Mouse (Mus musculus) embryo, embryonic 10 days (tissue): ENCODE data around the gene Hnrnpr.

ENCODE experiments used
- DNase-seq: peaks from one replicate; pipeline ENCODE4 v3.0.0-alpha.2; 2015; ENCODE audit warnings: low spot score

The Hnrnpr gene

DNA sequence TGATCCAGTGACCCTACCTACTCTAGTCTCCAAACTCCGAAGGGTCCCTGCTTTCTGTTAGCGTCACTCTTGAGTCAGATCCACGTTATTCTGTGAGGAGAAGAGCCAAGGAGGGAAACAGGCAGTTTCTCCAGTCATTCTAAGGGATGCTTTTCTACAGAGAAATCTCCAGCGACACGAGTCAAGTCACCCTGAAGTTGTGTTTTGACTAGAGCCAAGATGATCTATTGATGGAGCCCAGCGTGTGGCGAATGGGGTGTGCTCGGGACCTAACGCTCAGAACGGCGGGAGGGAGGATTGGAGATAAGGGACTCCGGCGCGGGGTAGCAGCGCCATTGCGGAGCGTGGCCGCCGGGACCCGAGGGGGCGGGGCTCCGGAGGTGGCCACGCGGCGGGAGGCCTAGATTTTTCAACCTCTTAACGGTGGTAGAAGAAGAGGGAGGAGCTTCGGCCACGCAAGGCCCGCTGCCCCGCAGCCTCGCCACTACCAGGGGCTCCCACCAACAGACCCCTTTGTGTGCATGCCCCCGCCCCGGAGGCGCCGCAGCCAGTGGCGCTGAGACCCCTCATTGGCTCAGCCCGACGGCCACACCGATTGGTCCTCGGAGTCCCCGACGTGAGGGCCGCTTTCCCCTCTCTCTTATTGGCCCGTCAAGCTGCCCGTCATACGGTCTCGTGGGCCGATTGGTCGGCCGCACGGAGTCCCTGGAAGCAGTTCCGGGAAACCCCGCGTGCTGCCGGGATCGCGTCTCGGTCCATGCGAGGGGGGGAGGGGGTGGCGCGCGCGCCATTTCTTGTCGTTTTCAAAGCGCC lies at the start of gene Hnrnpr:
Gene Hnrnpr, plus strand, starts transcription at position 714 of the 813 bp plus-strand sequence.
- peak; percentile 99 for DNase-seq

DNA sequence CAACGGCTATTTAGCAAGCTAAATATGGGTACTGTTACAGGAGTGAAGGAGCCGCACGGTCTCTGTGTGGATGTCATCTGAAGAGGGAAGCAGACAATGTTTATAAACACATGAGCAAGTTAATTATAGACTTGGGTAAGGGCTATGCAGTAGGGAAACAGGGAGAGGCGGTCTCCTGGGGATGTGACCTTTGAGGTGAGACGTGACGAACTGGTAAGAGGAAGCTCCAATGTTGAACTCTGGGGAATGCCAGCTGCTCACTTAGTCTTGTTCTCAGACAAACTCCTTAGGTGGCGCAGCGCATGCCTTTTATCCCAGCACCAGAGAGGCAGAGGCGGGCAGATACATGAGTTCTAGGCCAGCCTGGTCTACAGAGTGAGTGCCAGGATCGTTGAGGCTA lies 48.8 kb upstream of the Hnrnpr start:
- no peak for DNase-seq

DNA sequence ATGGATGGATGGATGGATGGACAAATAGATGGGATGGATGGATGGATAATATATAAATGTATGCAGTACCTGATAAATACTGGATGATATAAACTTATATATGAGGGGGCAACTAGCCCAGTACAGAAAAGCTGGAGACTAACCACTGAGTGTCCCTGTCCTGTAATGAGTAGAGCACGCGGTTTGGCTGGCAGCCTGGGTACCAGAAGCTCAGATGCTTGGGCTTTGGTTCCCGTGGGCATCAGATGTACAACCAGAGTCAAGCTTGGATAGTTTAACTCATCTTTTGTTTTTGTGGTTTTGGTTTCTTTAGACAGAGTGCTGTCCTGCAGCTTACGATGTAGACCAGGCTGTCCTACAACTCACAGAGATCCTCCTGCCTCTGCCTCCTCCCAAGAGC lies 47.2 kb upstream of the Hnrnpr start:
- DNase-seq = no peak

DNA sequence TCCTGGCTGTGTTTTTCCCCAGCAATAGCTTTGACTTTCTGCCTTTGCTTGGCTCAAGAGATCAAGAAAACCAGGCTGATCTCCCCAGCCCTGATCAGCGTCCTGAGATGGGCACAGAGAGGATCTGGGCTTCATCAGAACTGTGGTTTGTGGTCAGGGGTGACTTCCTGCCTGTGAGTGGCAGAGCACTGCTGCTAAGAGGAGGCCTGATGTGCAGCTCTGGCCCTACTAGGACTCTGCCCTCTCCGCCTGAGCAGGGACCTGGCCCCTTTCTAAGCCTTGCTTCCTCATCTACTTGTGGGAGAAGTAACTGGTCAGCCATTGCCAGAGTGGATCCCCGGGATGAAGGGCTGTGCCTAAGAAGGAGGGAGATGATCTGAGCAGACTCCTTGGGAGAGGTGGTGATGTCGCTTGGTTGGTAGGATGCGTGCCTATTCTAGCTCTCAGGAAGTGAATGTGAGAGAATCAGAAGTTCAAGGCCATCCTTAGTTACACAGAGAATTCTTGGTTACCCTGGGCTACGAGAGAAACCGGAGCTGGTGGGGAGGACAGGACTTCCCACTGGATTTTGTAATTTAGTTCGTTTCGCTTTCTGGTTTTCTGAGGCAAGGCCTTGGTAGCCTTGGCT lies 43.9 kb upstream of the Hnrnpr start:
- no peak for DNase-seq

DNA sequence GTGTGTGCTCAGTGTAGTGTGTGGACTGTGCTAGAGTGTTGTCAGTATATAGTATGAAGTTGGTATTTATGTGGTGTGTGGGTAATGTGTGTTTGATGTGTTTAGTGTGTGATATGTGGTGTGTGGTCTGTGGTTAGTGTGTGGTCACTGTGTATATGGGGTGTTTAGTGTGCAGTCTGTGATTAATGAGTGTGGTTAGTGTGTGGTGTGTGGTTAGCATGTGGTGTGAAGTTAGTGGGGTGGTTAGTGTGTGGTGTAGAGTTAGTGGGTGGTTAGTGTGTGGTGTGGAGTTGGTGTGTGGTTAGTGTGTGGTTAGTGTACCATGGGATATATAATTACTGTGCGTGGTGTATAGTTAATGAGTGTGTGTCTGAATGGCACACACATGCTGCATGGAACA lies 41.8 kb upstream of the Hnrnpr start:
- no peak for DNase-seq

DNA sequence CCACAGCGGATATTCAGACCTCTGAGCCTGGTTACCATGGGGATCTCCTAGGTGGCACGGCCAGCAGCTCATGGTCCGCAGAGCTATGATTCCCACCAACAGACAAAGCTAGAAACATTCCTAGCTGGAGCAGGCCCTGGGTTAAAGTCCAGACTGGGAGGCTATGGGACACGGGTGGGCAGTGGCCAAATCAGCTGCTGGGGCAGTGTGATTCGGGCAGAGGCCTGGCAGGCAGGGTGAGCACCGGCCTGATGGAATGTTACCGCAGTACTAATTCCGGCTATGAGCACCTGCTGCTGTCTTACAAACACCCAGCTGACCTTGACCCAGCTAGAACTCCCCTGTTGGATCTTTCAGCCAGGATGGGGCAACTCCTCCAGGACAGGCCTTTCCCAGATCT lies 40.1 kb upstream of the Hnrnpr start:
- DNase-seq = no peak

DNA sequence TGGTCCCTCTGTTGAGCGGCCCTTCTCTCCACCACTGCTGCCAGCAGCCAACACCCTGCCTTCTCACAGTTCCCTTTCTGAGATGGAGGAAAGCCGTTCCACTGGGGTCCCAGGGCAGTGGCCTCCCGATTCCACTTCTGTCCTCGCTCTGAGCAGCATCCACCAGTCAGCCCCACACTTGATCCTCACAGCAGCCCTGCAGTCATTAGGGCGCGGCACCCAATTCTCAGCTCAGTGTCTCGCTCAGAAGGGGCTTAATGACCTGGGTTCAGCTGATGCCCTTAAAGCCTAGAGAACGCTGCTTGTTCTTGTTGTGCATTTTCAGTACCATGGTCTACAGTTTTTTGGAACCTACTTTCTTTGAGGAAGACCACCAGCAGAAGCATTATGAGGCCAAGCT lies 29.6 kb upstream of the Hnrnpr start:
- no peak for DNase-seq

DNA sequence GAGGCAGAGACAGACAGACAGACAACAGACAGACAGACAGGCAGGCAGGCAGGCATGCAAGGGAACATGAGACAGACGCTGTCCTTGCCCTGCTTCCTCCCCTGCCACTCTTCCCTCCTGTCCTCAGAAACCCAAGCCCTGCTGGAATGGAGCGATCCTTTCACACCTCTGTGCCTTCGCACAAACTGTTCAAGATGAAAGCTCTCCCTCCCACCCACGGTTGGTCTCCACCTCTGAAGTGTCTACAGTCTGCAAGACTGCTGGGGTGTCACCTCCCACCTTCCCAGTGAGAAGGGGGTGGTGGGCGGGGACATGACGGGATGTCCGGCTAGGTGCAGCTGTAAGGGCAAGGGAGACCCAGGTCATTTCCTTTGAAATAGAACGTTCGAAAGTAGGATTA lies 29.1 kb upstream of the Hnrnpr start:
- no peak for DNase-seq

DNA sequence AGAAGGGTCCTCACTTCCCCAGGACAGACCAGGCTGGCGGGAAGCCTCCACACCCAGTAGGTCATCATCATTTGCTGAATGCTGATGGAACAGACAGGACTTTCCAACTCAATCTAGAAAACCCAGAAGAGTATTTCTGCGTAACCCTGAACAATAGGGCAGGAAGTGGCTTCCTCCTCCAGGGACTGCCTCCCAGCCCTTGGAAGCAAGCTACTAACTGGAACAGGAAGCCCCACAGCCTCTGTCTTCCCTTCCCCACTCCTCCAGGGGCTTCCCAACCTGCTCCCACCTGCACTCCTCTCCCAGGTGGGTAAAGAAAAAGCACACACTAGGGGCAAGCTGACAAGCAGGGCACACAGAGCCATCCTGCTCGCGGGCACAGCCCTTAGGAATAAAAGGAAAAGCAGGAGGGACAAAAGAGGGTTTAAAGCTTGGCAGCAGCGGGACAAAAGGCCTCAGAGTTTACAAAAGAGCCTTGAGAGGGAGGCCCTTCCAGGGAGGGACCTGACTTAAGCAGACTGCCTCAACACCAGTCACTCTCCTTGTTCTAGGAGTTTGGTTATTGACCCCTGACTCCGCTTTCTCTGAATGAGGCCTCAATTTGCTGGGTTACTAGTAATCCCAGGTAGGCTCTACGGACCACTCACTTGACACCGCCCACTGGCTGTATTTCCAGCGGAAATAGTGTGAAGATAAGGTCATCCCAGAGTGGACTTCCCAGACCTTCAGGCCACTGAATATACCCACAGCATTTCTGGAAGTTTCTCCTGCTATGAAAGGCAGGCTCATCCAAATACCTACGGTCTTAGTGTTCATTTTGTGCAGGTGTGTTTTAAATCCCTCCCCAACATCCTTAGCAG lies 27.9 kb upstream of the Hnrnpr start:
- DNase-seq = peak; percentile 55

DNA sequence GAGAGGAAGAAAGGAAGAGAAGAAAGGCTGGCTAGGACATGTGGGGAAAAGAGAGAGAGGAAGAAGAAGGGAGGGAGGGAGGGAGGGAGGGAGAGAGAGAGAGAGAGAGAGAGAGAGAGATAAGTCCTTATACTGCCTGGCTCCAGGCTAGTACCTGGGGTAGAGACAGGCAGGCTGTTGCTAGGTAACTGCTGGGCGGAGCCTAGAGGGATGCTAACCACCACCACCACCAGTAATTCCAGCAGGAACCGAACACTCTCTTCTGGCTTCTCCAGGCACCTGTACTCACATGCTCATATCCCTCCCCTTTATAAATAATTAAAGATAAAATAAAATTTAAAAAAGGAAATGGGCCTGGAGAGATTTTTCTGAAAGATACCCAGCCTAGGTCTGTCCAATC lies 27.0 kb upstream of the Hnrnpr start:
- DNase-seq = peak; percentile 54

DNA sequence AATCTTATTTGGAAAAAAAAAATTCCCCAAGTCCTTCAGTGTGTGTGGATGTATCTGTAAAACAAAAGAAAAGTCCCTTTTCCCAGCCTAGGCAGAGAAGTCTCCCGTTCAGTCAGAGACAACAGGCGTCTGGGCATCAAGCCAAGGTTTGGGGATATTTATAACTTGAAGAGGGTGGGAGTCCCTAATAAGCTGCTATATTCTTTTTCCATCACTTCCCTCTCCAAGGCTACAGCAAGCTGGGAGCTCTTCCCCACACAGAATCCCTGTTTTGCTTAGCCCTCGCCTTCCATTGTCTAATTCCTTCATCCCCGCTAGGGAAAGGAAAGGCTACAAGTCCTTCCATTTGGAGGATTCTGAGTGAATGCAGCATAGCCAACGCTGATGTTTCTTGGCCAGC lies 26.3 kb upstream of the Hnrnpr start, which contains the start of gene Zfp46:
Gene Zfp46, plus strand, starts transcription at position 229 of the 400 bp plus-strand sequence.
- no peak for DNase-seq

DNA sequence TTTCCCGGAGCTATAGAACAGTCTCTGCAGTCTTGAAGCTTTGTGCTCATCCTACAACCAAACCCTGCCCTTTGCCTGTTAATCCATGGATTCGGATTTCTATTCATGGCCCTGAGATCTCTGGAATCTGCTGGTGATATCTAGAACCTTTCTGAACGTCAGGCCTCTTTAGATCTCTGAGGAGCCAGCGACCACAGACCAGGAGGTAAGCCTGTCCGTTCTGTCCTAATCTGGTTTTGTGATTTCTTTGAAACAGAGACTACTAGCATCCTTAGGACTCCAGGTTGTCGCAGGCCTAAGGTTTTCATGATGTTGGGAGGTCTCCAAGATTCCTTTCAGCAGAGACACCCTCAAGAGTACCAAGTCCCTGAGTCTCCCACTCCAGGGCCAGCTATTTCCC lies 25.9 kb upstream of the Hnrnpr start:
- DNase-seq = no peak

DNA sequence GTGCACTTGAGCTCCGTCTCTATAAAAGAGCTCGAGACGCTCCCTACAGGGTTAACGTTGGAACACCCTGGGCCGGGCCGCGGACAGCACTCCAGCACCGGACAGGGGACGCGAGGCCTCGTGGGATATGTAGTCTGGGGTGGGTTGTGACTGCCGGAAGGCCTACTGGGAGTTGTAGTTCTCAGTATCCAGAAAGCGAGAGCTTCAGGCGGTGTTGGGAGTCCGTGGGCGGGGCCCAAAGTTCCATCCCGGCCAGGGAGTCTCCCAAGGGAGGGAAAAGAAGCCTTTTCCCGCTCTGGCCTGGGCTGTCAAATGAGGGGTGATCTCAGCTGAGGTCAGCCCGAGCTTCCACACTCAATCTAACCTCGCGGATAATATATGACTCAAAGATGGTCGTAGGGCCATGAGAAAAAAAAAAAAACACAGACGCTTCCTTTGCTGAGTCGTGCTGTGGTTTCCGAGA lies 25.4 kb upstream of the Hnrnpr start:
- peak; percentile 97 for DNase-seq

DNA sequence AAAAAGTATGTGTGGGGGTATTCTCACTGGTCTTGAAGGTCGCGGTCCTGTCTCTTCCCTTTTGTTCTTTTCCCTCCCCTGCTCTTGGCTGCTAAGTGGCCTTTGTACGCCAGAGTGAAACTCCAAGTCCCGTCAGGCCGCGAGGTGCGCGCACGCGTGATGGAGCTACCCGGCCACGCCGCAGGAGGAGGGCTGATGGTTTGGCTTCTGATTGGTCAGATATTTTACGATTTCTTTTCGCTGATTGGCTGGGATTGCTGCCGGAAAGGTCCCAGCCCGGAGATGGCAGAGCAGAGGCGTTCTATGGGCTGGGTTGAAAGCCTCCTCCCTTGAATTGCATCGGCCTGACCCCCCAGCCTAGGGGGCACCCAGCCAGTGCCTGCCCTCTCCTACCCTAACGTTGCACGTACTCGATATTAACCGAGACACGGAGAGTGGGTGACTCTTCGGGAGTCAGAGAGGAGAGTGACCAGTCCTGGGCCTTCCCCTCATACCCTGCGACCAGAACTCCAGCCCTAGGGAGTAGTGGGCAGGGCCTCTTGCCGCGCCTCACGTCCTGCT lies 24.9 kb upstream of the Hnrnpr start:
- DNase-seq = peak; percentile 99

DNA sequence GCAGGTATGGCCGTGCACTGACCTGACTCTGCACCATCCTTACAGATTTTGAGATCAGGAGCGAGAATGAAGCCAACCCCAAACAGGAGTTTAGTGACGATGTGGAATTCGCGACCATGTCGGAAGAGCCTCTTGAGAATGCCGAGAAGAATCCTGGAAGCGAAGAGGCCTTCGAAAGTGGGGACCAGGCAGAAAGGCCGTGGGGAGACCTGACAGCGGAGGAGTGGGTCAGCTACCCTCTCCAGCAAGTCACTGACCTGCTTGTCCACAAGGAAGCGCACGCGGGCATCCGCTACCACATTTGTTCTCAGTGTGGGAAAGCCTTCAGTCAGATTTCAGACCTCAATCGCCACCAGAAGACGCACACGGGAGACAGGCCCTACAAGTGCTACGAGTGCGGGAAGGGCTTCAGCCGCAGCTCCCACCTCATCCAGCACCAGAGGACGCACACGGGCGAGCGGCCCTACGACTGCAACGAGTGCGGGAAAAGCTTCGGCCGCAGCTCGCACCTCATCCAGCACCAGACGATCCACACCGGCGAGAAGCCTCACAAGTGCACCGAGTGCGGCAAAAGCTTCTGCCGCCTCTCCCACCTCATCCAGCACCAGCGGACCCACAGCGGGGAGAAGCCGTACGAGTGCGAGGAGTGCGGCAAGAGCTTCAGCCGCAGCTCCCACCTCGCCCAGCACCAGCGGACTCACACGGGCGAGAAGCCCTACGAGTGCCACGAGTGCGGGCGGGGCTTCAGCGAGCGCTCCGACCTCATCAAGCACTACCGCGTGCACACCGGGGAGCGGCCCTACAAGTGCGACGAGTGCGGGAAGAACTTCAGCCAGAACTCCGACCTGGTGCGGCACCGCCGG lies 20.6 kb upstream of the Hnrnpr start:
- DNase-seq = peak; percentile 38

DNA sequence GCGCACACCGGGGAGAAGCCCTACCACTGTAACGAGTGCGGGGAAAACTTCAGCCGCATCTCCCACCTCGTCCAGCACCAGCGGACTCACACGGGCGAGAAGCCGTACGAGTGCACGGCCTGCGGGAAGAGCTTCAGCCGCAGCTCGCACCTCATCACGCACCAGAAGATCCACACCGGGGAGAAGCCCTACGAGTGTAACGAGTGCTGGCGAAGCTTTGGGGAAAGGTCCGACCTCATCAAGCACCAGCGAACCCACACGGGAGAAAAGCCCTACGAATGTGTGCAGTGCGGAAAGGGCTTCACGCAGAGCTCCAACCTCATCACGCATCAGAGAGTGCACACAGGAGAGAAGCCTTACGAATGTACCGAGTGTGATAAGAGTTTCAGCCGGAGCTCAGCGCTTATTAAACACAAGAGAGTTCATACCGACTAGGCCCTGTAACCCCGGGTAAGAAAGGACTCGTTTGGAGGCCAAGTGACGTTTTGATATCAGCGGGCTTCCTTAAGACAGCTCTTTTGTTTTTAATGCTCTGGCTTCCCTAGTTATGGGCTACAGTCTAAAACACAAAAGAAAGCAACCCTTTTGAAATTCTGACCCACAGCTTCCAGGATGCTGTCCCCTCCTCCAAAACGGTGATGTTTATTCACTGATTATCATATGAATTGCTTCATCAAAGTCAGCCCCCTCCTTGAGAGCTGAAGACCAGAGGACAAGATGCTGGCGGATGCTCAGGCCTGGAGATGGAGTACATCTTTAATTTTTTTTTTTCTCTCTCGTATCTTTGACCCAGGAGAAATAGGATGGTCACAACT lies 19.8 kb upstream of the Hnrnpr start:
- peak; percentile 17 for DNase-seq

DNA sequence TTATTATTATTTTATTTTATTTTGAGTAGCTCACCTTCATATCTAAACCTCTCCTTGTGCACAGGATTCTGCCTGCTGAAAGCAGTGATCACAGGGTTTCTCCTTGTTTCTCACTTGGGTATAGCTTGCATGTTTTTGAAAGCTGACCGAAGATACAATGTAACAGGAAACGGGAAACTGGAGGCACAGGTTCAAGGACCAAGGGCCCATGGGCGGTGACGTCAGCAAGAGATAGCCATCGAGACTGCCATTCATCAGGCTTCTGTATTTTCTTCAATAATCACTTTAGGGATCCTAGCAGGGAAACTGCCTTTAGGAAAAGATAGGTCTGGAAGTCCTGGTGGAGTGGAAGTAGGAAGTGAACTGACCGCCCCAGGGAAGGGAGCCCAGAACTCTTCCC lies 19.1 kb upstream of the Hnrnpr start:
- no peak for DNase-seq

DNA sequence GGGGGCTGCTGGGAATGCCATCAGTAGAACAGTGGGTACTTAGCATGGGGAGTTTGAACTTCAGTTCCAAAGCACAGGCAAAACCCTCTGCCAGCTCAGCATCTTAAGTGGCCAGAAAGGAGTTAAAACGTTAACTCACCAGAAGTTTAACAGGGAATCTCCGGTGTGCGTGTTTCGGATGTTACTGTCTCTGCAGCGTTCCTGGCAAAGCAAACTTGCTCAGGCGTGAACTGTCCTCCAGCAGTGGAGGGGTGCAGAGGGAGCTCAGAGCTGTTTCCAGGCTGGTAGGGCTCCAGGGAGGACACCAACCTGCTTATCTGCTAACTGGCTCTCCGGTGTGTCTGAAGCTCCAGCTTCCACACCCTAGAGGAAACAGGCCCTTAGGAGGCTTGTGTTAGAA lies 14.8 kb upstream of the Hnrnpr start:
- no peak for DNase-seq

DNA sequence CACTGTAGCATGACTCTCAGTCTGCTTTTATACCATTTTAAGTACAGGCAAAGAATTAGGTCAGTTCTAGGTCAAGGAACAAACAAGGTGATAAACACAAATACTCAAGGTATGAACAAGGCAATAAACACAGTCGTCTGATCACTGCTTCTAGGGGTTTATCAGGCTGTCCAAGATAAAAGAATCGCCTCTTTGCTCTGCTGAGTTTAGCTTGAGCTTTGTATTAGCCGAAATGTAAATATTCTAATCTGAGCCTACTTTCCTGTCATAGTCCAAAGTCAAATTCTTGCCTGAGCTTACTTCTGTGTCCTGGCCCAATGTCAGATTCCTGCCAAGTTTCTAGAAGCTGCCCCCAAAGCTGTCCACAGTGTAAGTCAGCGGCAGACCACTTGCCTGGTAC lies 8.3 kb upstream of the Hnrnpr start:
- DNase-seq = no peak

DNA sequence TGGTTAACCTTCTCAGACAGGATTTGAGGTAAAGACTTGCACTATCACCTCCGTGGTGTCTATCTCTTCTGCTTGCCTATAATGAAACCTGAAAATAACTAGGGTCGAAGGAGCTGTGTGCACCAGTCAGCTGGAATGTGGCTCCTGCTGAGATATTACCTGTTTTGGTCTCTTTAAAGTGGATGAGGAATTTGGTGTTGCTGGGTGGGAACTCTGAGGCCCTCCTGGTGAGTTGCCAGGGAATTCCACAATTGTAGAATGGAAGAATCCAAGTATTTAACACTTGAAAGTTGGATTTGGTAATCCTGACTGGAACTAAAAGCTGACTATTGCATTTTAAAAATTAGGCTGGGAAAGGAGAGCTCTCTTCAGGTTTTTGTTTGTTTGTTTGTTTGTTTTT lies 6.6 kb upstream of the Hnrnpr start:
- no peak for DNase-seq
